Mouse (Mus musculus) hindbrain, postnatal 0 days (tissue): ENCODE data around the gene Gm20388. TPM values are rescaled to one million over a fixed set of nuclear protein-coding genes. Genes with fewer than 3 reads are reported as not detected.

ENCODE experiments used
- ATAC-seq: fragments of 200-750 bp; cut with Nextera tagmentation; 2 replicates; pipeline ENCODE4 v1.8.0; 2017; ENCODE audit warnings: mild to moderate bottlenecking, moderate TSS enrichment, moderate library complexity
- DNase-seq: peaks from one replicate; pipeline ENCODE4 v3.0.0-alpha.2; 2015; ENCODE audit warnings: low spot score
- H3K27ac ChIP-seq: fragments of 300-500 bp; sonication (generic); 2 replicates; pipeline ENCODE4 v1.5.1; 2014; ENCODE audit warnings: mild to moderate bottlenecking
- H3K27me3 ChIP-seq: fragments of 300-500 bp; sonication (generic); 2 replicates; pipeline ENCODE4 v1.6.1; 2014; ENCODE audit warnings: low read length, mixed read lengths; ENCODE audit not compliant: insufficient read depth
- H3K36me3 ChIP-seq: fragments of 300-500 bp; sonication (generic); 2 replicates; pipeline ENCODE4 v1.6.1; 2014; ENCODE audit warnings: low read length, mixed read lengths; ENCODE audit not compliant: insufficient read depth
- H3K4me1 ChIP-seq: fragments of 300-500 bp; sonication (generic); 2 replicates; pipeline ENCODE4 v1.6.1; 2014; ENCODE audit warnings: antibody characterized with exemption, low read length, mixed read lengths; ENCODE audit not compliant: insufficient read depth
- H3K4me2 ChIP-seq: fragments of 300-500 bp; sonication (generic); 2 replicates; pipeline ENCODE4 v1.6.1; 2014; ENCODE audit warnings: low read depth, mild to moderate bottlenecking, low read length, moderate library complexity, mixed read lengths
- H3K4me3 ChIP-seq: fragments of 300-500 bp; sonication (generic); 2 replicates; pipeline ENCODE4 v1.5.1; 2014; ENCODE audit warnings: low read length
- H3K9ac ChIP-seq: fragments of 300-500 bp; sonication (generic); replicated peaks from 2 replicates; pipeline ENCODE4 v1.6.1; 2014; ENCODE audit warnings: mild to moderate bottlenecking, low read length, moderate library complexity, mixed read lengths
- H3K9me3 ChIP-seq: fragments of 300-500 bp; sonication (generic); 2 replicates; pipeline ENCODE4 v1.6.1; 2016; ENCODE audit warnings: low read length, mixed read lengths
- CTCF ChIP-seq: IDR thresholded peaks from 2 replicates; pipeline ENCODE4 v1.5.1; 2016; ENCODE audit warnings: antibody characterized with exemption, control low read depth, low read depth
- WGBS: fragments of 180-500 bp; shearing (Covaris S2); extraction: QIAGEN DNeasy Blood & Tissue Kit; methylation state at CpG from one replicate; pipeline ENCODE4 v1.1.7; 2014; 5-methylcytosine and 5-hydroxymethylcytosine counted together
- polyA plus RNA-seq: library from polyadenylated mRNA; unstranded; fragments of >200 nt; fragmentation: Nextera tagmentation; extraction: Ambion mirVana; gene quantifications from 2 replicates; pipeline ENCODE4 v1.2.1, GENCODE M21; 2015
- total RNA-seq: library from RNA; depleted of rRNA; stranded (reverse); fragments of >200 nt; gene quantifications from 2 replicates; pipeline ENCODE4 v1.2.3, GENCODE M21; 2014

Gene Gm20388
- total and polyA plus RNA-seq, 2 experiments from 2014 or later = 71.3 TPM; not detected in 1

- Histone ChIP-seq H3K4me2 (no peak overlapping the region), H3K36me3 (no peaks in the 10 kb centered on the region), H3K9ac (no peak overlapping the region), H3K27me3 (no peaks in the 10 kb centered on the region), H3K4me1 (peaks cover 3% of the 10 kb centered on the region; the same call in 1 of the 2 replicates), H3K27ac (no peak overlapping the region), H3K9me3 (no peaks in the 10 kb centered on the region), H3K4me3 (no peak overlapping the region)
- ATAC-seq = no peak
- no peak for TF ChIP-seq CTCF
- DNase-seq = no peak
- WGBS = 92% methylated on average over 2 of the region's 2 CpGs
These were observed 3417.9 kb downstream of the Gm20388 start for GRCm38 (mm10) chr8:123328552-123328951.

- no peaks in the 10 kb centered on the region for H3K36me3 ChIP-seq
- DNase-seq = no peak
- WGBS = 93% methylated on average over 4 of the region's 4 CpGs
- H3K4me2 ChIP-seq = no peak overlapping the region
- no peak for ATAC-seq
- no peak overlapping the region for H3K4me3 ChIP-seq
- no peaks in the 10 kb centered on the region for H3K27me3 ChIP-seq
- H3K4me1 ChIP-seq = peaks cover 7% of the 10 kb centered on the region
- H3K27ac ChIP-seq = no peak overlapping the region
- no peak for TF ChIP-seq CTCF
- no peak overlapping the region for H3K9ac ChIP-seq
- H3K9me3 ChIP-seq = no peaks in the 10 kb centered on the region
These were observed 3418.7 kb downstream of the Gm20388 start for GRCm38 (mm10) chr8:123329350-123329749.

GRCm38 (mm10) chr8:123329961-123330360 lies 3419.3 kb downstream of the Gm20388 start:
- 66% methylated on average over 5 of the region's 5 CpGs for WGBS
- H3K9me3 ChIP-seq = no peaks in the 10 kb centered on the region
- DNase-seq (no peak), ATAC-seq (no peak)
- TF ChIP-seq CTCF = no peak
- no peak overlapping the region for H3K4me3 ChIP-seq
- no peak overlapping the region for H3K9ac ChIP-seq
- H3K27ac ChIP-seq = no peak overlapping the region
- H3K36me3 ChIP-seq = no peaks in the 10 kb centered on the region
- no peaks in the 10 kb centered on the region for H3K27me3 ChIP-seq
- H3K4me1 ChIP-seq = peaks cover 12% of the 10 kb centered on the region
- H3K4me2 ChIP-seq = no peak overlapping the region

- Histone ChIP-seq H3K9ac (no peak overlapping the region), H3K36me3 (no peaks in the 10 kb centered on the region), H3K4me2 (no peak overlapping the region), H3K27me3 (no peaks in the 10 kb centered on the region), H3K9me3 (no peaks in the 10 kb centered on the region), H3K4me1 (peaks cover 12% of the 10 kb centered on the region), H3K4me3 (no peak overlapping the region), H3K27ac (0 out of 2 replicates have a peak overlapping the region, but pooled peaks have one; percentile 95)
- no peak for ATAC-seq
- 80% methylated on average over 6 of the region's 6 CpGs for WGBS
- no peak for TF ChIP-seq CTCF
- DNase-seq = no peak
These were observed 3420.1 kb downstream of the Gm20388 start for GRCm38 (mm10) chr8:123330701-123331100.

- no peak overlapping the region for H3K9ac ChIP-seq
- DNase-seq (no peak), ATAC-seq (no peak)
- H3K4me3 ChIP-seq = peak overlapping the region; percentile 76
- H3K36me3 ChIP-seq = no peaks in the 10 kb centered on the region
- 85% methylated on average over 2 of the region's 2 CpGs for WGBS
- H3K4me2 ChIP-seq = peak overlapping the region; percentile 67
- H3K9me3 ChIP-seq = no peaks in the 10 kb centered on the region
- TF ChIP-seq CTCF = no peak
- H3K4me1 ChIP-seq = peaks cover 12% of the 10 kb centered on the region
- peak overlapping the region; percentile 95 for H3K27ac ChIP-seq
- no peaks in the 10 kb centered on the region for H3K27me3 ChIP-seq
These were observed 3420.7 kb downstream of the Gm20388 start for GRCm38 (mm10) chr8:123331301-123331700.

- no peak for TF ChIP-seq CTCF
- peak overlapping the region; percentile 95 for H3K27ac ChIP-seq
- no peak for ATAC-seq
These were observed 3421.2 kb downstream of the Gm20388 start for GRCm38 (mm10) chr8:123331810-123332209.

GRCm38 (mm10) chr8:123332262-123333090 lies 3421.8 kb downstream of the Gm20388 start, which contains the start of gene Spire2:
TSS of gene Spire2 (plus strand) at chr8:123332713.
- H3K27me3 ChIP-seq = no peaks in the 10 kb centered on the region
- peak within 1 kb of the TSS; percentile 85 for H3K9ac ChIP-seq
- peak; percentile 90 for ATAC-seq
- DNase-seq = peak; percentile 94
- H3K4me2 ChIP-seq = peak within 1 kb of the TSS; percentile 67
- H3K27ac ChIP-seq = peak within 1 kb of the TSS; percentile 95
- no peaks in the 10 kb centered on the region for H3K9me3 ChIP-seq
- peaks cover 12% of the 10 kb centered on the region for H3K4me1 ChIP-seq
- peak; percentile 20; the same call in 1 of the 2 replicates for TF ChIP-seq CTCF
- peak within 1 kb of the TSS; percentile 76 for H3K4me3 ChIP-seq
- no peaks in the 10 kb centered on the region for H3K36me3 ChIP-seq
- WGBS = 1% methylated on average over 71 of the region's 85 CpGs

More at GRCm38 (mm10) chr8:123331810-123332209, 3421.2 kb downstream of the Gm20388 start:
- no peaks in the 10 kb centered on the region for H3K9me3 ChIP-seq
- H3K4me3 ChIP-seq = peak overlapping the region; percentile 76
- H3K4me2 ChIP-seq = peak overlapping the region; percentile 67
- 17% methylated on average over 8 of the region's 8 CpGs for WGBS
- peaks cover 12% of the 10 kb centered on the region for H3K4me1 ChIP-seq
- DNase-seq = peak; percentile 56
- H3K27me3 ChIP-seq = no peaks in the 10 kb centered on the region
- H3K36me3 ChIP-seq = no peaks in the 10 kb centered on the region
- H3K9ac ChIP-seq = peak overlapping the region; percentile 85
